Mouse (Mus musculus) cortical plate, adult 2 months (tissue): ENCODE data around the gene Nceh1.

Source experiments
- CTCF ChIP-seq: fragments of 200-500 bp; IDR thresholded peaks from 2 replicates; pipeline ENCODE4 v1.5.1; 2011; ENCODE audit warnings: mild to moderate bottlenecking, control low read depth, low read length; ENCODE audit not compliant: insufficient read depth; ENCODE audit errors: extremely low read depth
- POLR2A ChIP-seq: fragments of 200-500 bp; IDR thresholded peaks from 2 replicates; pipeline ENCODE4 v1.6.1; 2011; ENCODE audit warnings: mild to moderate bottlenecking, low read length, control low read depth; ENCODE audit not compliant: insufficient read depth; ENCODE audit errors: extremely low read depth

GRCm38 (mm10) chr3:27153701-27154209 lies 29.0 kb upstream of the Nceh1 start, which contains the start of gene Ect2:
- TF ChIP-seq CTCF: no peak
- peak; percentile 74; the same call in 1 of the 2 replicates for TF ChIP-seq POLR2A
